Mouse (Mus musculus) thymus, postnatal 25 days (tissue): ENCODE data around the gene Prss53.

Source experiments
- DNase-seq: peaks from one replicate; pipeline ENCODE4 v3.0.0; 2022

The Prss53 gene

DNA sequence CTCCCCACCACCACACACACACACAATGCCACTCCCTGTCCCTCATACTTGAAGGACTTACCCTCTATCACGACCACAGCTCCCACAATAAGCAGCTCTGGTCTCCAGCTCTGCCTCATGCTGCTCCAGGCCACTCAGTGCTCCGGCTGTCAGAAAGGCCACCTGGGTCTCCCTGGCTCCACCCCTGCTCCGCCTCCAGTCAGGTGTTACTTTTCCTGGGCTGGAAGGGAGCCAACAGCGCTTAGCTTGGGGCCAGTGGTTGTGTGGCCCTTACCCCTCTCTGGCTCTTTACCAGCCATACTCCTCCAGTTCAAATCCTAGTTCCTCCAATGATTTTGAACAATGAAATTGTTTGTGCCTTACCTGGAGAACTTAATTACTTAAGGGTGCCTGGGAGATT, at the start of gene Prss53:
Gene Prss53 (minus strand): TSS at position 173 of the 400 bp plus-strand sequence.
- no peak for DNase-seq

DNA sequence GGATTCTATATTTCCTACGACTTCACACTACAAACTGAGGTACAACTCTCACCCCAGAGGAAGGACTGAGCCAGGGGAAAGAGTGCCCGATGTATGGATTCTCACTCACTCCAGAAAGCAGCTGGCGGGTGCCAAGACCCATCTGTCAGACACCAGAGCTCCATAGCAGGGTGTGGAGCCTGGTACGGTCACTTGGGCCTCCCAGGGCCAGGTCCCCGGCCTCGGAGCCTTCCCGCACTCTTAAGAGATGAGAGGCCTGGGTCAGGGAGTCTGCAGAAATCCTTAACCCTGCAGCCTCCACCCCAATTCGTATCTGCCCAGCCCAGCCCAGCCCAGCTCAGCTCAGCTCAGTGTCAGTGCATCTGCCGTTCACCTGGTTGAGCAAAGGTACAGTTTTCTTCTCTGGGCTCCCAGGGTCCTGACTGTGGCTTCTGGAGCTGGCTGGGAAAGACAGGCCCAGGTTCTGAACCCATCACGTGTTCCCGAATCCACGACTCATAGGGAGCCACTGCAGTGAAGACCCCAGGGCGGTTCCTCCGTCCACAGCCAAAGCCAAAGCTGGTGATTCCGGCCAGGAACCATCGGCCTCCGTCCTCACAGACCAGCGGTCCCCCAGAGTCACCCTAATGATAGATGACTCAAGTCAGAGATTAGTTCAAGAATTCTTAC, 45.6 kb upstream of the Prss53 start:
- no peak for DNase-seq

DNA sequence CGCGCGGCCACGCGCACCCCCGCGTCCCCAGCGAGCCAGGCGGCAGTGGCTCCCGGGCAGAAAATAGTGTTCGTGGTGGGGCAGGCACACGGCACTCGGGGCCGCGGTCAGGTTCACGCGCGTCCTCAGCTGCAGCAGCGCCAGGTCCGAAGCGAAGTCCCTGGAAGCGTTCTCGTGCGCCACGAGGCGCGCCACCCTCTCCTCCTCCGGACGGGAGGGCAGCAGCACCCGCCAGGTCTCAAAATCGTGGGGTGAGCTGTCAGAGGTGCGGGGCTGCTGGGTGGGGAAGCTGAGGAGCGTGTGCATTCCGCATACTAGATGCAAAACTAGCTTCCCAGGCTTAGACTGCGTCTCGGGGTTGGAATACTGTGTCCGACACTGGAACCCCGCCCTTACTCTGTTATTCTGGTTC, 45.0 kb upstream of the Prss53 start:
- no peak for DNase-seq

DNA sequence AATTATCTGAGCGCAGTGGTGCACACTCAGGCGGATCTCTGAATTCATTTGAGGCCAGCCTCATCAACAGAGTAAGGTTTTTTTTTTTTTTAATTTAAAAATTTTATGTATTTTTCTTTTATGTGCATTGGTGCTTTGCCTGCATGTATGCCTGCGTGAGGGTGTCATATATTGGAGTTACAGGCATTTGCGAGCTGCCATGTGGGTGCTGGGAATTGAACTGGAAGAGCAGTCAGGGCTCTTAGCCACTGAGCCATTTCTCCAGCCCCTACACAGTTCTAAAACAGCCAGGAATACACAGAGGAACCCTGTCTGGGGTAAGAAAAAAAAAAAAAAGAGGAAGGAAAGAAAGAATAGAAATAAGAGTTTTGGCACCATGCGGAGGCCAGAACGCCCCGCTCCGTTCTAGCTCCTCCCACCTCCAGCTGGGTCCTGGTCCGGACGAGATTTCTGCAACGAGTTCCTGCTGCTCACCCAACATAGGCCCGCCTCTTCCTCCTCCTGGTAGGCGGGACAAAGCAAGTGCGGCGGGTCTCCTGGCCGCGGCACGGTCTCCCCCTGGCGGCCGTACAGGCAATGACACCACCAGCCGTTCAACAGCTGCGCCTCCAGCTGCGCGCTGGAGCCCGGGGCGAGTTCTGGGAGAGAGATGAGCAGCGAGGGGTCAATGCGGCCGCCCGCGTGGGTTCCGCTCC, 44.4 kb upstream of the Prss53 start:
- DNase-seq, result peak; percentile 97

DNA sequence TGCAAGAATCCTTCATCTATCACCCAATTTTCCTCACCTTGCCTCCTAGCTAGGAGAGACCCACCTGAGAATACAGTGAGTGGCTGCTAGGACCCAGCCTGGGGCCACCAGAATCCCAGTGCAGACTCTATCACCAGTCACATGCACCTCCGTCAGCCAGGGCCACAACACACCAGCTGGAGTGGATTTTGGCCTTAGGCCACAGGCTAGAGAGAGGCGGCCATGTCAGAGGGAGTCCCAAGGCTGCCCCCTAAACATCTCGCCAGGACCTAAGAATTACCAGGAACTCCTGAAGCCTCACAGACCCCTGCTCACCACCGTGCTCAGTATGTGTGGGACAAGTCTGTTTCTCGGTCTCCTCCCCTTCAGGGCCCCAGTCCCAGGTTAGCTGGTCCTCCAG, 43.3 kb upstream of the Prss53 start:
- no peak for DNase-seq

DNA sequence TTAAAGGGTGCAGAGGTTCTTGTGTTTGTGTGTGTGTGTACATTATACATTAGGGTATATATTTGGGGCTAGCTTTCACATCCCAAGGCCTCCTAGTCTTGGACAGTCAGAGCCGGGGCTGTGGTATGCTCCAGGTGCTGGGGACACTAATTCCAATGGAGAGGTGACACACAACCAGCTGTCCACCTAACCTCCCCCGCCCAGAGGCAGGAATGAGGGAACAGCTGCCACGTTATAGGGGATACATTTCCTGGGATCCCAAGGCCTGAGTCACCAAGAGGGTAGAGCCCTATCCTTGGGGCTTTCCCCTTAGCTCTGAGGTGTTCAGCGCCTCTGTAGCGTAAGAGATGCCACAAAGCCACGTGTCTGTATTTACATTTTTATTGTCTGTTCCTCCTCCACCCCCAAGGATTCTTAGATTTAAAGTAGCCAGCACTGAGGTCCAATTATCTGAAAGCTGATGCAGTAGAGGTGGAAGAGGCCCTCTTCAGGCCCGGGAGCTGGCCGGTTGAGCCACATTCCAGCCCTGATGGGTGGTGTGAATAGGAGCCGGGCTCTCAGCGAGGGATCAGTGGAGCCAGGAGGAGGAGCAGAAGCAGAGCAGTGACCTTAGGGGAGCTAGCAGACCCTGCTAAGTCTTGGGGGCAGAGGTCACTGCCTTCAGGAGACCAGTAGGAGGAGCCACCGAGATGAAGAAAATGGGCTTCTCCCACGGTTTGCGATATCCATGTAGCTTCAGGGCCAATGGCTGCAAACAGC, 41.7 kb upstream of the Prss53 start:
- DNase-seq, result no peak

DNA sequence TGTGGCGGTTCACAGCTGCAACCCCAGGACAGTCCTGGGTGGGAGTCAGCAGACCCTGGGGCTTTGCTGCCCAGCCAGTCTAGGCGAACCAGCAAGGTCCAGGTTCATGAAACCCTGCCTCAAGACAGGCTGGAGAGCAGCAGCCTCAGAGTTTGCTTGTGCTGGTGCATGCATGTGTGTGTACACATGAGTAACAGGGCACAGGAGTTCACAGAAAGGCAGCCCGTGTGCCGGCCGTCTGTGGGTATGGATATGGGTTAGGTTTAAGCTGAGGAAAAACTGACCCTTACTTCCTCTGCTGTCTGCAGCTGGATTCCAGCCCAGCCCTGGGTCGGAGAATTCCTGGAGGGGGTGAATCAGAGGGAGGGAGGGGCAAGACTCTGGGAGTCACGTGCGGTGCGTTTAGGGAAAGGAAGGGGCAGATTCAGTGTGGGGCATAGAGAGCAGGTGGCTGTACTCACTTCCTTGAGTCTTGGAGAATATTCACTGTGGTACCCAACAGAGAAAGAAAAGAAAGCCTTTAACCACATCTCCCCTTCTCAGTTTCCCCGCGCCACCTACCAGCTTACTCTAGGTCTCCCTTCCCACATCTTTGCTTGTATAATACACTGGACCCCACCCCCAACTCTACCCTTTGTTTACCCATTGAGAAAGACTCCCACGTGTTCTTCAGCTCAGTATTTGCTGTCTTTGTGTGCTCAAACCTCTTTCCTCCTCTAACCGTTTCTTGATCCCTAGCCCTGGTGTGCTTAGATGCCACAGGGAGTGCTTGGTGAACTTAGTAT, 40.8 kb upstream of the Prss53 start:
- no peak for DNase-seq

DNA sequence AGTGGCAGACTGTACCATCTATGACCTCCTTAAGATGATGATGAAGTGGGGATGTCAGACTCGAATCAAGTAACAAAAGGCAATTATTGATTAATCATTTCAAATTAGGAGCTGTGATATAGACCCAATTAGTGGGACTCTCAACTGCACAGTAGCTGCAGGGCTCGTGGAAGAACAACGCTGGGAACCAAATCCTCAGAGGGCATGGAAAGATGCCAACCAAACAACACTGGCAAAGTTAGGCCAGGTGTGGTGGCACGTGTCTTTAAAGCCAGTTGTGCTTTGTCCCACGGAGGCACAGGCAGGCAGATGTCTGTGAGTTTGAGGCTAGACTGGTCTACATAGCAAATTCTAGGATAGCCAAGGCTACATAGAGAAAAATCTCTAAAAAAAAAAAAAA, 39.9 kb upstream of the Prss53 start:
- DNase-seq, result no peak

DNA sequence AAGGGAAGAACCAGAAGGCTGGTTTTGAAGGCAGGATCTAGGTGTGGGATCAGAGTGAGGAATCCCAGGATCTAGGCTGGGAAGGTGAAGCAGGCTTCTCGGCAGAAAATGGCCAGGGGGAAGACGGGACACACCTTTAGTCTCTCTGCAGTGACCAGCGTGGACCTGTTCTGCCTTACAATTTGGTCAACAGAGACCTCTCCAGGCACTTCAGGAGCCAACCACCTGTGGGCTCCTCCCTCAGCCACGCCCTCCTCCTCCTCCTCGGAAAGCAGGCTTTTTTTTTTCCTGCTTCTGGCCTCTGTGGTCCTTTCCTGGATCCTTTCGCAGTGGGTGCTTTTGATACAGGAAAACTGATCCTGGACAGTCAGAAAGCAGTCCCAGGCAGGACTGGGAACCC, 39.2 kb upstream of the Prss53 start, which contains the start of gene Prss8:
Gene Prss8 (minus strand): TSS at position 182 of the 400 bp plus-strand sequence.
- DNase-seq, result no peak

- DNase-seq, result no peak
These were observed 37.8 kb upstream of the Prss53 start for GRCm38 (mm10) chr7:127928596-127928995.

DNA sequence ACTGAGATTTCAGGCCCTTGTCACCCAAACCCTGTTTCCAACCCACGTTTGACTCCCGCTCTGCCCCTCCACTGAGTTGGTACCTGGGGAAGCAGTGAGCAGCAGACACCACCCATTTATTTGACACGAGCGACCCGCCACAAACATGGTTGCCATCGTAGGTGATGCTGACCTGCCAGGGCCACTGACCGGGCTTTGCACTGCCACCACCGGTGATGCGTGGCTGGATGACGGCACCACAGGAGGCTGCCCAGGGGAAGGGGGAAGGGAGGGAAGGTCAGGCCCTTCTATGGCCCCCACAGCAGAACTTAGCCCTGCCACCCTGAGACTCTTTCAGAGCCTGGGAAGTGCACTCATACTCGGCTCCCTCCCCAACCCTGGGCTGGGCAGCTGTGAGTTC, 37.0 kb upstream of the Prss53 start:
- DNase-seq, result no peak

- DNase-seq, result no peak
These were observed 36.1 kb upstream of the Prss53 start for GRCm38 (mm10) chr7:127926846-127927245.

DNA sequence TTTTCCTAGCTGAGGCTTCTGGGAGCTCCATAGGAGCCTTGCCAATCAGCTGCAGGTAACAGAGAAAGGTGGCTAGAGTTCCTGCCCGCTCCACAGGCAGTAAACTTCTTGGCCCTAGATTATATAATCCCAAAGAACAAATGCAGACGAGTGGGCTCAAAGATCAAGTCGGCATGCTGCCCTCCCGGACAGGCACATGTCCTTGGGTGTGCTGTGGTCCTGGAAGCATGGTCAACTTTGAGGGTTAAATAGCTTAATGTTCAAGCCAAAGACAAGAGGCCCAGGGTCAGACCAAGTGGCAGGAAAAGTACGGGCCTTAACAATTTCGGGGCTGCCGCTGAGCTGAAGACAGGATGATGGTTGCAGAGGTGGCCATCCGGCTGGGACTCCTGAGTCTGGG, 35.3 kb upstream of the Prss53 start:
- DNase-seq, result no peak

- DNase-seq, result no peak
These were observed 34.5 kb upstream of the Prss53 start for GRCm38 (mm10) chr7:127925252-127925651.

DNA sequence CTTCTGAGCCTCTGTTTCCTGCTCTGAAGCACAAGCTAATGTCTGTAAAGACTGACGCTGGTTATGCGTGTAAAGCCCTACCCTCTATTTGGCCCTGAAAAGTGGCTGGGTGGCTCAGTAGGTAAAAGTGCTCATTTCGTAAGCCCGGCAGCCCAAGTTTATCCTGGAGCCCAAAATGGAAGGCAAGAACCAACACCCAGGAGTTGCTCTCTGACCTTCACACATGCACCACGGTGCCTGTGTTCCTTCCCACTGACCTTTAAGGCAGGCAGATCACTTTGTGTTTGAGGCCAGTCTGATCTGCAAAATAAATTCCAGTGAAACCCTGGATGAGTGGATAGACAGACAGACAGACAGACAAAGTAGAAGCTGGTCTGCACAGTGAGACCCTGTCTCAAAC, 32.9 kb upstream of the Prss53 start:
- DNase-seq, result no peak

DNA sequence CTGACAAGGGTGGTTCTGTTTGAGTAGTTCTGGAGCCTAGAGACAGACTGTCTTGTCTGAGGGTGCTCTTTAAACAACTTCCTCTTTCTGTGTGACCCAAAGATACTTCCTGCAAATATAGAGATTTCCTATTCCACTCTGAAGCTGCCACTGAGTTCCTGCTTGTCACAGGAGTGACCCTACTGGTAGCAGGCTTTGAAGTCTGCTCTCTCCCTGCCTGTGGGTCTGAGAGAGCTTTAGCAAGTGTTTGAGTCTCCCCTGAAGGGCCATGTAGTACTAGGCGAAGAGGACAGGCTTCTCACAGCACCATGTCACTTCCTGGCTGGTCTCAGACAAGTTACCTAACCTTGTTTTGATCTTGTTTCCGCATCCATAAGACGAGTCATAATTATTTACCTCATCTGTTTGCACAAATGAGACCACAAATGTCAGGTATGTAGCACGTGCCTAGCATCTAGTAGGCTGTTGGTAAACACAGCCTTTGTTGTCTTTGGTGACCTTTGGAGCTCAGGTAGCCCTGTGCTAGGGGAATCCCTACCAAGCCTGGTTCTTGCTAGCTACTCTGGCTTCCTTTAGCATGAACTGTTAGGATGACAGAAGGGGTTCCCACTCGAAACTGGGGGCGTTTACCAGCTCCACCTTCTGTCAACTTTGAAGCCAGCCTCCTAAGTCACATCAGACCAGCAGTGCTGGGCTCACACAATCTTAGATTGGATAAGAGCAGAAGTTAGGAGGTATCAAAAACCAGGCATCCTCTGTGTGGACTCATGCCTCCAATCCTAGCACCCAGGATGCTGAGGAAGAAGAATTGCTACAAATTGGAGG, 31.9 kb upstream of the Prss53 start:
- no peak for DNase-seq

DNA sequence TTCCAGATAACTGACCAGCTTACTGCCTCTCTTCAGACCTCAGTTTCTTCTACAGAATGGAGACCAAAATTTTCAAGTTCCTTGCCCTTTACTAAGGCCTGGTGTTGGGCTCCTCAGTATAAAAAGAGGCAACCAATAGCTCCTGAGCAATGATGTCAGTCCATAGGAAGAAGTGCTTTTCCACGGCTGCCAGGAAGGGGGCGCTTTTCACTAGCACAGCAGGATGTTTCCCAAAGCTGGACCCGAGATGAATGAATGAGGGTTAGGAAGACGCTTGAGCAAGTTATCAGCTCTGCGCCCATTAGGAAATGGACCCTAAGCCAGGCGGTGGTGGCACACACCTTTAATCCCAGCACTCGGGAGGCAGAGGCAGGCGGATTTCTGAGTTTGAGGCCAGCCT, 30.7 kb upstream of the Prss53 start:
- DNase-seq, result peak; percentile 37

DNA sequence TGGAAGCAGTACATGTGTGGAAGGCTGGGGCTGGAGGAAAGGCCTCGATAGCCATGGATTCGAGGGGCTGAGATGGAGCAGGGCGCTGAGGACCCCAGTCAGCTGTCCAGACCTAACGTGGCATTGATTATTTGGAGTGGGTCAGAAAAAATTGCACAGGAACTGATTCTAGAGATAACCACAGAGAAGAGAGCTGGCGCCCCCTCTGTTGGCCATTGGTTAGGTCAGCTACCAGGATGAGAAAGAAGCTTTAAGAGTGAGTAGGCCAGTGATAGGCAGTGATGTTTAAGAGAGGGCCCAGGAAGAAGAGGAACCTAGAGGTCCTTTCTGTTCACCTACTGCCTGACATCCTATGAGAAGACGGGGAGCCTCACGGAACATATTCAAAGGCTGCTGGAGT, 28.5 kb upstream of the Prss53 start:
- DNase-seq, result peak; percentile 33

GRCm38 (mm10) chr7:127918203-127918602, 27.4 kb upstream of the Prss53 start:
- DNase-seq, result peak; percentile 78

DNA sequence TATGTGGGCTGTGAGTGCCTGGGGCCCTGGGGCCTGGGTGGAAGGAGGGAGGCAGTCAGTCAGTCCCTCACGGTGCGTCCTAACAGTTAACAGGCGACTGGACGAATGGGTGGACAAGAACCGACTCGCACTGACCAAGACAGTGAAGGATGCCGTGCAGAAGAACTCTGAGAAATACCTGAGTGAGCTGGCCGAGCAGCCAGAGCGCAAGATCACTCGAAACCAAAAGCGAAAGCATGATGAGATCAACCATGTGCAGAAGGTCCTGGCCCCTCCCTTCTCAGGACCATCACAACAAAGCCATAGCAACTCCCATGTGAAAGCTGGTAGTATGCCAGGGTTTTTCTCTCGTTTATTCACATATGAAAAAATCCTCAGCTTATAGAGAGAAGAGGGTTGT, 24.5 kb upstream of the Prss53 start:
- DNase-seq, result no peak

DNA sequence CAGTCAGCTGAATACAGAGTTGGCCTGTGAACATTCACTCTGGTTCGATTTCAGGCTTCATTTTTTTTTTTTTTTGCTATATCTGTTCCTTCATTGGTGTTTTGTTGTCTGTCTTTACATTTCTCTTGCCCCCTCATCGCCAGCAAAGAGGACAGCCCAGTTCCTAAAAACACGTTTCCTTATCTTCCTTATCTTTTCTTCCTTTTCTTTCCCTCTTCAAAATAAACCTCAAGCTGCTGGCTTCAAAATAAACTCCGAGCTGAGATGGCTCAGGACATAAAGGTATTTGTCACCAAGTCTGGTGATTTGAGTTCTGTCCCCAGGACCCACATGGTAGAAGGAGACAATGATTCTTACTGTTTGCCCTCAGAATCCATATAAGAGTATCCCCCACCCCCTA, 22.2 kb upstream of the Prss53 start:
- no peak for DNase-seq

DNA sequence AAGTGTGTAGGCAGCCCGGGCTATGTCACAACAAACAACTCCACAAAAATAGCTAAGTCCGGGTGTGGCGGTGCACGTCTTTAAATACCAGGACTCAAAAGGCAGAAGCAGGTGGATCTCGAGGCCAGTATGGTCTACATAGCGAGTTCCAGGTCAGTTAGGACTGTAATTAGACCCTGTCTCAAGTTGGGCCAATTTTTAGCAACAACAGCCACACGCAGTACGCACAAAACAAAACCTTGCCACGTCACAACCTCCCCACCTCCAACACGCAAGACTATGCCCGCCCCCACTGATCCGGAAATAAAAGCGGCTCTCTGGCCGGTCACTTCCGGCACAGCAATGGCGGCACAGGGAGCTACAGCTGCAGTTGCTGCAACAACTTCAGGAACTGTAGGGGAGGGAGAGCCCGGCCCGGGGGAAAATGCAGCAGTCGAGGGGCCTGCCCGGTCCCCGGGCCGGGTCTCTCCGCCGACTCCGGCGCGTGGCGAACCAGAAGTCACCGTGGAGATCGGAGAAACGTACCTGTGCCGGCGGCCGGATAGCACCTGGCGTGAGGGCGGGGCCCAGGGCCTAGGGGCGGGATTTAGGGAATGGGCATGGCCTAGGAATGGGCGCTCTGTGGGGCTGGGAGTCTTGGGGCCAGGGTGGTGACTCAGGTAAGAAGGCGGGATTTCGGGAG, 21.6 kb upstream of the Prss53 start, which contains the start of gene Kat8:
Gene Kat8 (plus strand): TSS at position 327 of the 682 bp plus-strand sequence.
- DNase-seq, result peak; percentile 78
